Mouse (Mus musculus) natural killer cell, adult 2 months (primary cell): ENCODE data around the gene Ddx51.

Experiments
- DNase-seq, 2 experiments: peaks; one replicate each; pipeline ENCODE4 v3.0.0; 2022; ENCODE audit warnings: low spot score in 2 of 2

Ddx51 gene

GRCm38 (mm10) chr5:110652719-110653648 is at the start of gene Ddx51, which contains the start of gene Noc4l:
Gene Ddx51 (plus strand): TSS chr5:110653451.
Gene Noc4l (minus strand): TSS chr5:110653417.
- peak; percentile 85 to 92 for DNase-seq

GRCm38 (mm10) chr5:110604311-110604710 is 48.9 kb upstream of the Ddx51 start:
- no peak for DNase-seq

GRCm38 (mm10) chr5:110605531-110606221 is 47.6 kb upstream of the Ddx51 start:
- DNase-seq = no peak

GRCm38 (mm10) chr5:110607767-110608166 is 45.5 kb upstream of the Ddx51 start:
- no peak for DNase-seq

GRCm38 (mm10) chr5:110608336-110608735 is 44.9 kb upstream of the Ddx51 start:
- DNase-seq = no peak

GRCm38 (mm10) chr5:110608941-110609340 is 44.3 kb upstream of the Ddx51 start:
- DNase-seq = no peak

- no peak for DNase-seq
These were observed 43.8 kb upstream of the Ddx51 start for GRCm38 (mm10) chr5:110609425-110609824.

- DNase-seq = no peak
These were observed 43.4 kb upstream of the Ddx51 start for GRCm38 (mm10) chr5:110609868-110610267.

GRCm38 (mm10) chr5:110610484-110610883 is 42.8 kb upstream of the Ddx51 start:
- no peak for DNase-seq

- no peak for DNase-seq
These were observed 41.7 kb upstream of the Ddx51 start for GRCm38 (mm10) chr5:110611435-110612158.

GRCm38 (mm10) chr5:110619226-110619625 is 34.0 kb upstream of the Ddx51 start:
- DNase-seq = no peak

- DNase-seq = no peak
These were observed 28.9 kb upstream of the Ddx51 start for GRCm38 (mm10) chr5:110624319-110624718.

GRCm38 (mm10) chr5:110627351-110627750 is 25.9 kb upstream of the Ddx51 start:
- DNase-seq = no peak

GRCm38 (mm10) chr5:110628156-110628555 is 25.1 kb upstream of the Ddx51 start:
- DNase-seq = no peak

GRCm38 (mm10) chr5:110629525-110630120 is 23.6 kb upstream of the Ddx51 start:
- no peak for DNase-seq

GRCm38 (mm10) chr5:110635951-110636707 is 17.1 kb upstream of the Ddx51 start:
- no peak for DNase-seq

- DNase-seq = no peak
These were observed 14.8 kb upstream of the Ddx51 start for GRCm38 (mm10) chr5:110638306-110639074.

- peak; percentile 70 to 79 for DNase-seq
These were observed 13.8 kb upstream of the Ddx51 start for GRCm38 (mm10) chr5:110639459-110639858.

GRCm38 (mm10) chr5:110646377-110646776 is 6.9 kb upstream of the Ddx51 start:
- DNase-seq = no peak

- DNase-seq = no peak
These were observed 435 bp downstream of the Ddx51 start for GRCm38 (mm10) chr5:110653686-110654085.
